Mouse (Mus musculus) hematopoietic multipotent progenitor cell, adult 10-12 weeks (in vitro differentiated cells): ENCODE data around the gene Gnb1. TPM values are rescaled to one million over a fixed set of nuclear protein-coding genes. Genes with fewer than 3 reads are reported as not detected.

ENCODE experiments used
- polyA plus RNA-seq: library from polyadenylated mRNA; stranded (reverse); fragments of >175 nt; gene quantifications from 2 replicates; pipeline ENCODE4 v1.2.3, GENCODE M21; 2012; ENCODE audit warnings: low replicate concordance

Gnb1 gene
- 34.3 and 52.5 TPM in 2 replicates for polyA plus RNA-seq

DNA sequence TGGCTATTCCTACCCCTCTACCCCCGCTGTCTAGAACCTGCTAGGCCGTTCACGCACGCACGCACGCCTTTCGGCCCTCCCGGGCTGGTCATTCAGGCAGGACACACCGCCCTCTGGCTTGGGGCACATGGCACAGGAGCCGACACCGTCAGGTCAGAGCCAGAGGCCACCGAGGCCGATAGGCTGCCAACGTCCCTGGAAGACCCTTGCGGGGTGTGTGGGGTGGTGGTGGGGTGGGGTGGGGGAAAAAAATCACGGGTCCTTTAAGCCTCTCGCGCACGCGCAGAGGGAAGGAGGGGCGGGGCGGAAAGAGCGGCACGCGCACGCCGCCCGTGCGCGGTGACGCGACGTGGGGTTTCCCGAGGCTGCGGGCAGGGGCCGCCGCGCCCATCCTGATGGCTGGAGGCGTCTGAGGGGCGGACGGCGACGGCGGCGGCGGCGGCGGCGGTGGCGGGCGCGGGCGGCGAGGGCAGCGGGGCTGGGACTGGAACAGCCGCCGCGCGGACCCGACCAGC lies at the start of gene Gnb1:
Gene Gnb1, plus strand, starts transcription at position 372 of the 515 bp plus-strand sequence.

DNA sequence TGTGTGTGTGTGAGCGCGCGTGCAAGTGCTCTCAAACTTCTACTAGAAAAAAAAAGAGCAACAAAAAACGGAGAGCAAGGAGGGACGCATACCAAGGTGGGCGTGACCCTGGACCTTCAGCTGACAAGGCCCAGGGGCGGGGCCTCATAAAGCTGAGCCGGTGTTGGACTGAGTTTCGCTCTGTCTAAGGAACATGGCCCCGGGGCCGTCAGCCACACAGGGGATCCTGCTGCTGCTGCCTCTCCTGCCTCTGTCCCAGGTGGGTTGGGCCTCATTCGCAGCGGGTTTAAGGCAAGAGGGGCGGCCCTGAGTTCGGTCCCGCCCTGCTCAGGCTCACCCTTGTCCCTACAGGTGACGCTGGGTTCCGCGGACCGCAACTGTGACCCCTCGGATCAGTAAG lies 22.2 kb upstream of the Gnb1 start, which contains the start of gene Tmem52:
Gene Tmem52, plus strand, starts transcription at position 163 of the 400 bp plus-strand sequence.

DNA sequence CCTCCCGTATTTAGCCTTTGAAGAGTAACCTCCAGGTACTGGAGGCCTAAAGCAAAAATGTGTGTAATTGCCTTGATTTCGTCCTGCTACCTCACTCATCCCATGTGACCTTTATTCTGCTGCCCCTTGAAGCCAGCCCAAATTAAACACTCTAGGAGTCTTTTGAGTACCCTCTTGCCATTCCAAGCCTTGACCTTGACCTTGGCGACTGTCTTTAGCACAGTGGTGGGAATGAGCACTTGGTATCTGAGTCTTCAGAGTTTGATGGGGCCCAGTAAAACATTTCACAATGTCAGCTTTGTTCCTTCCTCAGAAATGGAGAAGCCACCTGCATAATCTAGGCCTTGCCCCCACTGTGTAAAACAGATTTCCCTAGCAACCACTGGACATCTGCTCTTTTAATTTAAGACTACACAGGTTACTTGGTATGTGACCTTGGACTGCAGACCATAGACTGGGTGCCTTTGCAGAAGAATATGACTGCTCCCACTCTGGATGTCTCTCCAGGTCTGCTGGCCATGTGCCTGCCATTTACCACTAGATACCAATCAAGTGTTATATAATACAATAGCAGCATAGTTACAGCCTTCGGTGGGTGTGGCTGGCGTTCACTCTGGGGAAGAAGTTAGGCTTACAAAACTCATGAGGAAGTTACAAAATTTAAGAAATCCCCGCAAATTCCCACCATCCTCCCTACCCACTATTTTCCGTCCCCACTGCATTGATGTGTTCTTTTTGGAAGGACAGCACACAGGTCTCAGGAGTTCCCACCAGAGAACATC lies 70.7 kb downstream of the Gnb1 start, which contains the start of gene Nadk:
Gene Nadk, plus strand, starts transcription at position 718 of the 782 bp plus-strand sequence.

DNA sequence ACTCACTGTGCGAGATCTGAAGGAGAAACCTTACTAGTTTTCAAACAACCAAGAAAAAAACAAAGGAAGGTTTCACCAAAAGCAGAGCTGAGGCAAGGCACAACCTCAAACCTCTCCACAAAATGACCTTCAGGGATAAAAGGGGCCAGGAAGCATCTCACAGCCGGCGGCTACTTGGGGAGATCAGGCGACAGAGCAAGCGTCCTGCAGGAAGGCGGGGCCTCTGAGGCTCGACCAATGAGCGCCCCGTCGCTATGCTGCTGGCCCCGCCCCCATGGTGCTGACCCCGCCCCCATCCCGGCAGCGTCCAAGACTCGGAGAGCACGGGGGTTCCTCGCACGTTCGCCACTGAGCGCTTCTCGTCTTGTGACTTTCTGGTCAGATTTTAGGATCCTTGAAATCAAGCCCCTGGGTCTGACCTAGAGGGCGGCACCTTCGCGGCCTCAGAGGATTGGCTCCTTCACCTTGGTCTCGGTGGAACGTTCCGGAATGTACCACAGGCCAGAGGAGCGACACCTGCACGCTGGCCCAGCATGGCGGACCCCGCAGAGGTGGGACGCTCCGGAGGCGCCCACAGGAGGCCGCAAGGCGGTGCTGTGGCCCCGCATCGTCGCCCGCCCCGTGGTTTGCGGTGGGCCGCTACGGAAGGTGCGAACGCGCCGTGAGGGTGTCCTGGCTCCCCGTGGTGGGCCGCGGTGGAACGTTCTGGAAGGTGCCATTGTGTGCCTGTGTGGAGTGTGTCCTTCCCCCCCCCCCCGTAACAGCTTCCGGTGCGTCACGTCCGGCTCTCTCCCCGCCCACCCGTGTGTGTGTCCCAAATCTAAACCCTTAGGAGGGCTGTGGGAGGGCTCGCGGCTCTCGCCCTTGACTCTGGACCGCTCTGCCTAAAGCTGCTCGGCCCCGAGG lies 110.2 kb downstream of the Gnb1 start, which contains the start of gene Slc35e2:
Gene Slc35e2, plus strand, starts transcription at position 326 of the 906 bp plus-strand sequence.

Other genes with a start within 250 kb of the Gnb1 start
- 37.0 and 42.7 TPM in 2 replicates for gene Faap20, start 241.6 kb upstream of the Gnb1 start, polyA plus RNA-seq
- gene Prkcz, start 130.0 kb upstream of the Gnb1 start, polyA plus RNA-seq, result 4.6 and 20.1 TPM in 2 replicates
- not detected in 2 replicates for gene Gabrd, start 93.2 kb upstream of the Gnb1 start, polyA plus RNA-seq
- 0.04 and 0.09 TPM in 2 replicates for gene Cfap74, start 82.2 kb upstream of the Gnb1 start, polyA plus RNA-seq
- gene Tmem52, start 22.2 kb upstream of the Gnb1 start, polyA plus RNA-seq, result not detected in 2 replicates
- gene Nadk, start 71.0 kb downstream of the Gnb1 start, polyA plus RNA-seq, result 91.7 and 105 TPM in 2 replicates
- 2.0 and 2.4 TPM in 2 replicates for gene Slc35e2, start 110.1 kb downstream of the Gnb1 start, polyA plus RNA-seq
- 86.9 and 98.8 TPM in 2 replicates for gene Cdk11b, start 133.5 kb downstream of the Gnb1 start, polyA plus RNA-seq
- gene Gm10563, start 154.0 kb downstream of the Gnb1 start, polyA plus RNA-seq, result not detected in 2 replicates
- 1.5 and 2.2 TPM in 2 replicates for gene Mmp23, start 162.0 kb downstream of the Gnb1 start, polyA plus RNA-seq
- gene Mib2, start 177.8 kb downstream of the Gnb1 start, polyA plus RNA-seq, result 38.8 and 73.8 TPM in 2 replicates
- 9.1 and 13.0 TPM in 2 replicates for gene Fndc10, start 203.0 kb downstream of the Gnb1 start, polyA plus RNA-seq
- gene Ssu72, start 213.4 kb downstream of the Gnb1 start, polyA plus RNA-seq, result 37.5 and 73.4 TPM in 2 replicates
- gene Tmem240, start 243.4 kb downstream of the Gnb1 start, polyA plus RNA-seq, result 0.86 and 1.6 TPM in 2 replicates